Mouse (Mus musculus) CH12.LX (cell line): ENCODE measurements around the gene Me3.

Source experiments
- CHD1 ChIP-seq: IDR thresholded peaks from 2 replicates; pipeline ENCODE4 v1.6.1; 2012; ENCODE audit warnings: low read depth, low read length, improper control_type of control experiment, inconsistent platforms
- CHD2 ChIP-seq: IDR thresholded peaks from 2 replicates; pipeline ENCODE4 v1.6.1; 2011; ENCODE audit warnings: low read length, improper control_type of control experiment
- CTCF ChIP-seq, 2 experiments: IDR thresholded peaks in 1 of 2; conservative IDR thresholded peaks in 1 of 2; 2 replicates each; pipeline ENCODE4 v1.5.1; 2011 to 2012; ENCODE audit warnings: low read depth in 2 of 2, low read length in 2 of 2, improper control_type of control experiment in 1 of 2, inconsistent platforms in 1 of 2, mild to moderate bottlenecking in 1 of 2, moderate library complexity in 1 of 2
- EP300 ChIP-seq: IDR thresholded peaks from 2 replicates; pipeline ENCODE4 v1.6.1; 2011; ENCODE audit warnings: low read length, improper control_type of control experiment
- HCFC1 ChIP-seq: IDR thresholded peaks from 2 replicates; pipeline ENCODE4 v1.6.1; 2012; ENCODE audit warnings: low read depth, mild to moderate bottlenecking, inconsistent platforms, low read length, improper control_type of control experiment
- JUND ChIP-seq: conservative IDR thresholded peaks from 2 replicates; pipeline ENCODE4 v1.6.1; 2011; ENCODE audit warnings: low read depth, low read length, improper control_type of control experiment
- MAX ChIP-seq: IDR thresholded peaks from 2 replicates; pipeline ENCODE4 v1.6.1; 2011; ENCODE audit warnings: low read length, improper control_type of control experiment
- MAZ ChIP-seq: IDR thresholded peaks from 2 replicates; pipeline ENCODE4 v1.6.1; 2012; ENCODE audit warnings: low read depth, mild to moderate bottlenecking, inconsistent platforms, low read length, improper control_type of control experiment, moderate library complexity
- NELFE ChIP-seq: IDR thresholded peaks from 2 replicates; pipeline ENCODE4 v1.6.1; 2011; ENCODE audit warnings: low read depth, low read length, improper control_type of control experiment
- POLR2A ChIP-seq: IDR thresholded peaks from 2 replicates; pipeline ENCODE4 v1.6.1; 2011; ENCODE audit warnings: low read depth, mild to moderate bottlenecking, improper control_type of control experiment, low read length
- RAD21 ChIP-seq: IDR thresholded peaks from 2 replicates; pipeline ENCODE4 v1.6.1; 2011; ENCODE audit warnings: low read depth, mild to moderate bottlenecking, low read length, improper control_type of control experiment, moderate library complexity
- SIN3A ChIP-seq: IDR thresholded peaks from 2 replicates; pipeline ENCODE4 v1.6.1; 2012; ENCODE audit warnings: low read length, improper control_type of control experiment, inconsistent platforms
- ZKSCAN1 ChIP-seq: IDR thresholded peaks from 2 replicates; pipeline ENCODE4 v1.6.1; 2012; ENCODE audit warnings: low read depth, inconsistent platforms, low read length, improper control_type of control experiment, borderline replicate concordance
- ZNF384 ChIP-seq: IDR thresholded peaks from 2 replicates; pipeline ENCODE4 v1.6.1; 2012; ENCODE audit warnings: low read depth, low read length, improper control_type of control experiment, inconsistent platforms

- TF ChIP-seq CTCF (conservative IDR thresholded peaks at IDR 0.05 in 1 of 2, IDR thresholded peaks at IDR 0.05 in 1 of 2; ENCODE audit: low read depth in 2 of 2, low read length in 2 of 2) (no peak), NELFE (no peak), SIN3A (no peak), CHD2 (no peak), MAZ (no peak), RAD21 (no peak), ZNF384 (no peak), POLR2A (no peak), HCFC1 (no peak), JUND (no peak), MAX (no peak), CHD1 (no peak), EP300 (no peak), ZKSCAN1 (no peak)
Observed at GRCm38 (mm10) chr7:89629914-89630313, 2.3 kb upstream of the Me3 start.
